Mouse (Mus musculus) bone marrow, adult 2 months (tissue): Measurements from ENCODE around the gene Myl3. TPM values are rescaled to one million over a fixed set of nuclear protein-coding genes. Genes with fewer than 3 reads are reported as not detected.

Experiments
- H3K27ac ChIP-seq: fragments of 200-500 bp; 2 replicates; pipeline ENCODE4 v1.5.1; 2012; ENCODE audit warnings: low read depth, mild to moderate bottlenecking, control low read depth, inconsistent platforms, low read length; ENCODE audit not compliant: control insufficient read depth, poor library complexity, insufficient read depth
- H3K4me1 ChIP-seq: fragments of 200-500 bp; 2 replicates; pipeline ENCODE4 v1.6.1; 2011; ENCODE audit warnings: low read length; ENCODE audit not compliant: control insufficient read depth, insufficient read depth
- H3K4me3 ChIP-seq: fragments of 200-500 bp; replicated peaks from 2 replicates; pipeline ENCODE3; 2011; ENCODE audit warnings: mild to moderate bottlenecking, low read depth, low read length, control low read depth; ENCODE audit not compliant: control insufficient read depth
- CTCF ChIP-seq: fragments of 200-500 bp; IDR thresholded peaks from 2 replicates; pipeline ENCODE4 v1.5.1; 2011; ENCODE audit warnings: low read length, control low read depth; ENCODE audit not compliant: control insufficient read depth, insufficient read depth
- POLR2A ChIP-seq: fragments of 200-500 bp; IDR thresholded peaks from 2 replicates; pipeline ENCODE4 v1.6.1; 2011; ENCODE audit warnings: low read depth, mild to moderate bottlenecking, control low read depth, low read length, borderline replicate concordance; ENCODE audit not compliant: control insufficient read depth
- WGBS: fragments of 180-500 bp; shearing (Covaris S2); methylation state at CpG from one replicate; pipeline ENCODE4 v1.1.7; 2018; 5-methylcytosine and 5-hydroxymethylcytosine counted together
- polyA plus RNA-seq: library from polyadenylated mRNA; stranded (reverse); fragments of >200 nt; gene quantifications from 2 replicates; pipeline ENCODE4 v1.2.4, GENCODE M21; 2011; ENCODE audit warnings: low replicate concordance; ENCODE audit not compliant: missing spikeins, insufficient read depth, insufficient read length

Gene Myl3
- polyA plus RNA-seq, 1 experiment = 2.2 TPM

DNA sequence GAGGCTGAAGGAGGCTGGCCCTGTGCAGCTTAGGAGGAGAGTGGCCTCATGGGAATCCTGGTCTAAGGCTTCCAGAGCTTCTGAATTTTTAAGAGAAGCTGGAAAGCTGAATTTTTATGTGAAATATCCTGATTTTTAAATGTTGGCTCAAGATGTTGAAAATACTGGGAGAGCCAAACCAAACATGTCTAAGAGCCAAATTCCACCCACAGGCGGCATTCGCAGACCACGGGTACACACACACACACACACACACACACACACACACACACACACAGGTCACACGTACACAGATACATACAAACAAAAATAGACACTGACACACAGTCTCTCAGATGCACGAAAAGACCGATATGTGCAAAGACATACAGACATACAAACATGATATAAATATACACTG is 23.6 kb upstream of the Myl3 start:
- no peak for TF ChIP-seq POLR2A
- no peak for TF ChIP-seq CTCF
- H3K4me3 ChIP-seq = no peak overlapping the region
- 89% methylated on average over 6 of the region's 6 CpGs for WGBS
- H3K4me1 ChIP-seq = no peaks in the 10 kb centered on the region
- no peak overlapping the region for H3K27ac ChIP-seq

DNA sequence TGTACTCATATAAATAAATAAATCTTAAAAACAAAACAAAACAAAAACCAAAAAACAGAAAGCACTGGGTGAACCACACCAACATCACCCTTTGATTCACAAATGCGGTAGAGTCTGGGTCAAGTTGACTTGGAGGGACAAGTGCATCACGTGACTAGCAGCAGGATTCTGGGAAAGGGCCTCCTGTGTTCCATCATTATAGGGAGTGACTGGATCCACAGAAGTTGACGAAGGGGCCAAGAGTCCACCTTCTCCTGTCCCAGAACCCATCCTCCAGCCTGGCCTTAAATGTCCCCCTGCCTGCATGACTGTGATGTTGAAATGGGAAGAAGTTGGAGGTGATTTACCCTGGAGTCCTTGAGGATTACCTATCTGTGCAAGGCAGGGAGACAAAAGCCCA is 22.9 kb upstream of the Myl3 start:
- 82% methylated on average over 3 of the region's 3 CpGs for WGBS
- H3K27ac ChIP-seq = no peak overlapping the region
- H3K4me3 ChIP-seq = no peak overlapping the region
- TF ChIP-seq CTCF (no peak), POLR2A (no peak)
- H3K4me1 ChIP-seq = no peaks in the 10 kb centered on the region

DNA sequence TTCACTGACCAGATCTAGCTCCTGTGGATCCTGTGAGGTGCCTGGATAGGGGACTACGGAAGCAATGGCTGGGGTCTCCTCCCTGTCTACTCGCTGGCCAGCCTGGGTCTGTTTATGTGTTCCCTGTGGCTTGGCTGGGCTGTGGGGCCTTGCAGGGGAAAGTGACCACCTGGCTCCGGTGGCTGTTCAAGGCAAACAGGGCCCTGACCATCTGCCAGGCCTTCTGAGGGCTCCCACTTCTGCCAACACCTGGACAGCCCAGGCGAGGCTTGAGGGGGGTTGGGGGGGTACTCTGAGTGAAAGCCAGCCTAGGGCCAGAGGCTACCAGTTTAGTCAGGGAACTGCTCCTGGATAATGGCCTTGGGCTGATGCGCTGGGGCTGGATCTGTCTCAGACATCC is 21.7 kb upstream of the Myl3 start:
- WGBS = 79% methylated on average over 5 of the region's 5 CpGs
- H3K27ac ChIP-seq = no peak overlapping the region
- no peak for TF ChIP-seq POLR2A
- no peak for TF ChIP-seq CTCF
- no peaks in the 10 kb centered on the region for H3K4me1 ChIP-seq
- H3K4me3 ChIP-seq = no peak overlapping the region

DNA sequence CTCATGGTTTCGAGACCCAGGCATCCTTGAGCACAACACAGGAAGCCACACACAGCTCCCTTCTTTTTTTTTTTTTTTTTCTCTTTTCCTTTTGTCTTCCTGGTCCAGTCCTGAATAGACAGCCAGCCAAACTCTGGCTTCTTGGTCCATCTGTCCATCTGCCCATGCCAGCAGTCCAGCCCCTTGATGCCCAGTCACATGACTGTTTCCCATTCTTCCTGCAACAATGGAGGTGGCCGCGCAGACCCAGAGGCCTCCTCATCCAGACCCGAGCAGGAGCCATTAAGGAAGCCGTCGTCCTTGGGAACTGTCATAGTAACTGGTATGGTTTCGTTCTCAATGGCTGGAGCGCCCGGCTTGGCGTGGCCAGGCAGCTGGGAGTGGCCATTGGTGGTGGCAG is 19.6 kb upstream of the Myl3 start:
- 84% methylated on average over 10 of the region's 10 CpGs for WGBS
- Histone ChIP-seq H3K4me3 (no peak overlapping the region), H3K27ac (no peak overlapping the region), H3K4me1 (no peaks in the 10 kb centered on the region)
- TF ChIP-seq POLR2A = no peak
- no peak for TF ChIP-seq CTCF

DNA sequence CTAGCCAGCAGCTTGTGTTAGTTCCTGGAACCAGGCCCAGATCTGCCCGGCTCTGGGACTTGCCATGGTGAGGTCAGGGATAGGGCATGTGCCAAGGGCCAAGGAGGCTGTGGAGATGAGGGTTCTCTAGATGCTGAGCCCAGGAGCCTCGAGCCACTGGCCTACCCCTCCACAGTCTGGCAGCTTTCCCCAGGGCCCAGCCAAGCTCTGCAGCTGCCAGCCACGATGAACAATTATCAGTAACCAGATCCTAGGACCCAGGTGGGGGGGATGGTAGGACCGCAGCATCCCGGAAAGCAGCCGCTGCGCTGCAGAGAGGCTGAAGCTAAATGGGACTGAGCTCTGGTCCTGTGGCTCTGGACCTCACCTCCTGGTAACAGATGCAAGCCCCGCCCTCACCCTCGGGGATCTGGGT is 15.9 kb upstream of the Myl3 start:
- H3K4me1 ChIP-seq = no peaks in the 10 kb centered on the region; the same call in 1 of the 2 replicates
- WGBS = 61% methylated on average over 9 of the region's 9 CpGs
- no peak overlapping the region for H3K4me3 ChIP-seq
- no peak overlapping the region for H3K27ac ChIP-seq
- TF ChIP-seq CTCF (no peak), POLR2A (no peak)

DNA sequence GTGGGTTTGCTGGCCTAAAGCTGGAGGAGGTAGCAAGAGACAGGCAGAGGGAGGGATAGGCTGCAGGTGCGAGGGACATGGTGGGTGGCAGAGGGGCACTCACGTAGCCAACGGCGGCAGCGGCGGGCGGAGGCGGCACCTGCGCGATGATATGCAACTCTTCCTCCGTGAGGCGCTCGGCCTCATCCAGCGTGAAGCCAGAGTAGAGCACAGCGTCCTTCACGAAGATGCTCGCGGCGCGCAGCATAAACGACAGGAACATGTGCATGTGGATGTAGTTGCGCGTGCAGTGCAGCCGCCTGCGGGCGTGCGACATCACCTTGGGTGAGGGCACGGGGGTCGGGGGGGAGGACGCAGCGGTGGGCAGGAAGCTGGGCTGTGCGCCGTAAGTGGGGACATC is 14.8 kb upstream of the Myl3 start:
- WGBS = 7% methylated on average over 33 of the region's 33 CpGs
- TF ChIP-seq CTCF (no peak), POLR2A (no peak)
- Histone ChIP-seq H3K4me1 (no peaks in the 10 kb centered on the region; the same call in 1 of the 2 replicates), H3K27ac (no peak overlapping the region), H3K4me3 (no peak overlapping the region)

DNA sequence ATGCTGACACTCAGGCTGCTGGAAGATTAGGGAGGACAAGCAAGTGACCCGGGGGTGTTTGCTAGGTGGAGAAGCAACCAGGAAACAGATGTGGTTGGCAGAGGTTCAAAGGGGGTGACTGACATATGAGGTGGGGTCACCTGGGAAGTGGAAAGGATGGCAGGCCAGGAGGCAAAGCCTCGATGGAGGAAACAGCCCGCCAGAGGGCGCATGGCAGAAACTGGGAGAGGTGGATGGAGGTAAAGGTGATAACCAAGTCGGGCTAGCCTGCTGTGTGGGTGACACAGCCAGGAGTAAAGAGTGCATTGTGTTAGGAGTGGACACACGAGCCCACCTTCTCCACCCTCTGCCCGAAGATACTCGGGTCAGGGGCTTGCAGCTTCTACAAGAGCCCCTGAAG is 11.8 kb upstream of the Myl3 start:
- TF ChIP-seq CTCF (peak; percentile 68), POLR2A (no peak)
- no peak overlapping the region for H3K4me3 ChIP-seq
- 19% methylated on average over 8 of the region's 8 CpGs for WGBS
- H3K4me1 ChIP-seq = peaks cover 7% of the 10 kb centered on the region
- H3K27ac ChIP-seq = no peak overlapping the region

DNA sequence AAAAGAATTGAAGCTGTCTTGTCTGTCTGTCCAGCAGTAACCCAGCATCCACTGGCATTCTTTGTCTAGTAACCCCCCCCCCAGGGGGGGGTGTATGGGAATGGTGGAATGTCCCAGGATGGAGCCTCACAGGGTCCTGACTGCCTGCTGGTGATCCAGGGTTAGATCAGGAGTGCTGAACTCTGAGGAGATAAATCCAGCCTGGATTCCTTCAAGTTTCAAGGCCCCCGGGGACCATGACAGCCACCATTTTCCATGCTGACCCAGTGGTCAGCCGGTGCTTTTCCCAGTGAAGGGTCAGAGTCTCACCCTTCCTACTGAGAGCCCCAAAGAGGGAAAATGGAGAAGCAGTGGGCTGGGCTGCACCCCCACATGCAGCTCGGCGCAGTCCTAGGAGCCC is 9.8 kb upstream of the Myl3 start:
- H3K4me3 ChIP-seq = no peak overlapping the region
- WGBS = 62% methylated on average over 4 of the region's 4 CpGs
- H3K27ac ChIP-seq = no peak overlapping the region
- TF ChIP-seq CTCF (no peak), POLR2A (no peak)
- peaks cover 7% of the 10 kb centered on the region for H3K4me1 ChIP-seq

DNA sequence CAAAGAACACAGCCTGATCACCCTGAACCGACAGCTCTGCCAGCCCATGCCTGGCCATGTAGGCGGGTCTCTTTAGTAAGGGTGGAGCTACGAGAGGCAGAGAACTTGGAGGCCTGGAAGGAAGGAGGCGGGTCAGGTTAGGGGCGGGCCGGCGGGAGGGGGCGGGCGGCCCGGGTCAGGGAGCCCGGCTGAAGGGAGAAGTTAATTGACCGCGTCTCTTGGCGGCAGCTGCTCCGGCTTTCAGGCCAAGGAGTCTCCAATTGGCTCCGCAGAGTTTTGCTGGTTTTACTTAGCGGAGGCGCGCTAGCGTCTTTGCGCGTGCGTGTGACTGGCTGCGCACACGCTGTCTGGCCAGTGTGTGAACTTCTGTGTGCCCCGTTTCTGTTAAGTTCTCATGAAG is 9.0 kb upstream of the Myl3 start:
- TF ChIP-seq POLR2A = 0 out of 2 replicates have a peak, but pooled peaks have one; percentile 17
- TF ChIP-seq CTCF = no peak
- peak overlapping the region; percentile 90 for H3K27ac ChIP-seq
- H3K4me3 ChIP-seq = peak overlapping the region; percentile 61
- peaks cover 7% of the 10 kb centered on the region for H3K4me1 ChIP-seq
- under 1% methylated on average over 26 of the region's 26 CpGs for WGBS
